Mouse (Mus musculus) layer of hippocampus, adult 2 months (tissue): ENCODE measurements at regions not wholly inside any gene's neighbourhood (a gene's known extent, or its start where the extent isn't known, plus 50 kb on each side); places are given as distances from the start of the nearest gene placed in this dataset.

Experiments
- DNase-seq, 2 experiments: peaks; one replicate each; pipeline ENCODE4 v3.0.0; 2022; ENCODE audit warnings: low spot score in 2 of 2
- H3K27ac ChIP-seq: fragments of 200-600 bp; 2 replicates; pipeline ENCODE4 v1.8.1; 2022
- H3K4me3 ChIP-seq: fragments of 200-600 bp; 2 replicates; pipeline ENCODE4 v1.8.1; 2022; ENCODE audit warnings: mild to moderate bottlenecking
- CTCF ChIP-seq: fragments of 200-600 bp; conservative IDR thresholded peaks from 2 replicates; pipeline ENCODE4 v1.8.1; 2022; ENCODE audit warnings: antibody characterized with exemption, mild to moderate bottlenecking, moderate library complexity

GRCm38 (mm10) chr1:145379739-145380138 lies 604.5 kb upstream of the Rgs18 start:
- H3K27ac ChIP-seq, result no peak overlapping the region
- peak; percentile 22 to 23 for DNase-seq
- H3K4me3 ChIP-seq, result no peak overlapping the region
- no peak for TF ChIP-seq CTCF

GRCm38 (mm10) chr1:145377031-145377430 lies 601.8 kb upstream of the Rgs18 start:
- no peak for TF ChIP-seq CTCF
- Histone ChIP-seq H3K4me3 (no peak overlapping the region), H3K27ac (no peak overlapping the region)
- DNase-seq, result no peak

- TF ChIP-seq CTCF, result no peak
- Histone ChIP-seq H3K4me3 (no peak overlapping the region), H3K27ac (no peak overlapping the region)
- DNase-seq, result no peak
Measured at GRCm38 (mm10) chr1:145376069-145376468, 600.8 kb upstream of the Rgs18 start.

DNA sequence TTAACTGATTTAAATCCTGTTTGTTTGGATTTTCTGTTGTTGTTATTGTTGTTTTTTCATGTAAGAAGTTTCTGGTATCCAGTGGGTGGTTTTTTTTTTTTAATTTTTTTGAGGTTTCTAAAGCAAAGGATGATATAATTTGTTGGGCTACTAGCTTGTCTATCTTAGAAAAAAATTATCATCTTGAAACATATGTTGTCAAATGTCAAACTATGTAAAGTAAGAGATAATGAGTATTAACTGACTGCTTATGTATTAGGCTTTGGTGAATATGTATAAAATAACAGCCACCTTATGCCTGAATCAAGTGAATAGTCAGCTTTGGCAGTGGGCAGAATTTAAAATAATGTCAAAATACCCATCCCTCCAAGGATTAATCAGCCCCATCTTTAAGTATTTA lies 588.6 kb upstream of the Rgs18 start:
- no peak for TF ChIP-seq CTCF
- no peak overlapping the region for H3K4me3 ChIP-seq

DNA sequence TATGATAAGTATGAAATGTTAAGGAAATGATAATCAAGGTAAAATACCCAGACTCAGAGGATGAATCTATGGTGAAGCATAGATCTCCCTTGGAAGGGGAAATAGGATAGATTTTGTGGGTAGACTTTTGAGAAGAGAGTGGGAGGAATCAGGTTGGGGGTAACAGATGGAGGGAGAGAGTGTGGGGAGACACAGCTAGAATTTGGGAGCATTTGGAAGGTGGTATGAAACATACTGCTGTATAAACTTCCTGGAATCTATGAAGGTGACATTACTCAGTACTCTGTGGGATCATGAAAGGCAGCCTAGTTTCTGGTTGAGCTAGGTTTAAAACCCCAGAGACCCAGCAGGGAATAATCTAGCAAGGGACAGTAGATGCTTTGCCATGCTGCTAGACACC lies 569.6 kb upstream of the Rgs18 start:
- no peak overlapping the region for H3K27ac ChIP-seq
- no peak overlapping the region for H3K4me3 ChIP-seq
- no peak for DNase-seq
- TF ChIP-seq CTCF, result no peak

More for the DNA sequence above, 588.6 kb upstream of the Rgs18 start:
- no peak overlapping the region for H3K27ac ChIP-seq
- DNase-seq, result no peak

- no peak overlapping the region for H3K27ac ChIP-seq
Measured at GRCm38 (mm10) chr1:145344356-145344755, 569.1 kb upstream of the Rgs18 start.

GRCm38 (mm10) chr1:145336879-145337278 lies 561.6 kb upstream of the Rgs18 start:
- no peak for TF ChIP-seq CTCF
- H3K4me3 ChIP-seq, result no peak overlapping the region
- no peak overlapping the region for H3K27ac ChIP-seq
- no peak for DNase-seq

More at GRCm38 (mm10) chr1:145344356-145344755, 569.1 kb upstream of the Rgs18 start:
- no peak for TF ChIP-seq CTCF
- no peak for DNase-seq
- no peak overlapping the region for H3K4me3 ChIP-seq

DNA sequence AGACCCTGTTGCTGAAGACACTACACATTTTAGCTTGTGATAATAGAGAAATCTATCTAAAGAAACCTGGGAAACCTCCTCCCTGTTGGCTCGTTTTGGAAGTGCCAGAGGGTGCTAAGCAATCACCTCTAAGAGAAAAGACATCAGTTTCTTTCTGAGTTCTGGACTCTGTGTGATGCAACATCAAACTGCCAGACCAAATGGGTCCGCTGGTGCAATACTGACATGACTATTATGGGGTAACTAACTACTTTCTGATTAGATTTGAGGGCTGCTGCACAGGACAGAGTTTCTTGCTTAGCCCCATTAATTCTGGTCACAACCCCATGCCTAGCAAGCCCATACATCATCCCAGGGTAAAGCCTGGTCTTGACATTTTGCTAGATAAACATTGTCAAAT lies 517.7 kb upstream of the Rgs18 start:
- no peak for TF ChIP-seq CTCF
- H3K27ac ChIP-seq, result no peak overlapping the region
- DNase-seq, result no peak
- H3K4me3 ChIP-seq, result no peak overlapping the region
